In the genomic region with DNA sequence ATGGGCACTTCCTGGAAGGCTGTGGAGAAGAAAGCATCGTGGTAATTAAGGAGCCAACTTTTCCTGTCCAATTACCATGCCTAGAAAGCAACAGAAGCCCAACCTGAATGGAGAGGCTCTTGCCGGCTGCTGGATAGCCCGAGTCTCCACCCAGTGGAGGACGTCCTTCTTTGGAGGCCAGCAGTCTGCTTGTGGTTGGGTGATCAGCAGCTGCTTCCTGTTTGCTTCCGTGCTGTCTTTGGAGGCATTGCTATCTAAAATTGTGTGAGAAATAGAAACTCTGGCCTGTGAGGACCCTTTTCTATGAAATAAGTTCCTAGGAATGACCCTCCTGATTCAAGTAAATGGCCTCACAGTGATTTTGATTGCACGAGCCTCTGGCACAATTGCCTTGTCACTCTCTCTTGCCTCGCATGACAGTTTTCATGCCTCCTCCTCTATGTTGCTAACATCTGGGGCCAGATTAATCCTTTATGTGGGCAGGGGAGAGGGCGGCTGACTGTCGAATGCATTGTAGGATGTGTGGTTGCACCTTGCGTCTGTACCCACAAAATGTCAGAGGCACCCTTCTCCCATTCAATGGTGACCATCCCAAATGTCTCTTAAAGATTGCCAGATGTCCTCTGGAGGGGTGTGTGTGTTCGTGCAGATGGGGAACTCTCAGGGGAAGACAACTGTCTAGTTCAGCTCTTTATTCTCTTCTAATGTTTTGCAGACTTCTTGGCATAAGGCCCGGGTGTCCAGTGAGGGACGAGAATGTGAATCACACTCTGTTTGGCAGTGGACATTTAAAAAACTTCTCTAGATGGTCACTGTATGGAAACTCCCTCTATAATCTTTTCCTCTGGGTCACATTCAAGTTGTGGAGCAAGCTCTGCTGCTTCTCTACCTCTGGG, we compare ENCODE assay signal across 9 mouse cellular contexts.
A peak's percentile ranks its signal among the peaks of the same experiment; 100 is the strongest.
DNase-seq lines count a peak whose midpoint lies in the region; ATAC-seq and TF ChIP-seq lines count a peak whose summit lies in the region.
"Had no signal": no experiment of that assay in that cellular context is flagged by ENCODE, and none has a peak within 500 bp of the region (broad histone marks: within the 10 kb centered on the region; RNA-seq: fewer than 3 reads in every experiment).

No protein-coding gene starts in this region.

- no peak overlapping the region for H3K9ac ChIP-seq in midbrain, embryonic 14.5 days (replicated peaks; ENCODE audit: low read length)
- no peak overlapping the region for H3K9ac ChIP-seq in liver, postnatal 0 days (replicated peaks)
- H3K9ac ChIP-seq in stomach, embryonic 15.5 days, result no peak overlapping the region
- no peak overlapping the region for H3K9ac ChIP-seq in forebrain, embryonic 11.5 days (ENCODE audit: low read length)
- H3K9ac ChIP-seq: neural tube, embryonic 12.5 days had no signal

- TF ChIP-seq EP300 in liver, postnatal 0 days (IDR thresholded peaks at IDR 0.05; ENCODE audit: low read depth), result no peak

- no peak overlapping the region for H3K4me2 ChIP-seq in midbrain, embryonic 14.5 days (ENCODE audit: low read length)
- H3K4me2 ChIP-seq in liver, postnatal 0 days (ENCODE audit: low read depth, low read length), result peak overlapping the region; percentile 42
- no peak overlapping the region; the same call in 1 of the 2 replicates for H3K4me2 ChIP-seq in stomach, embryonic 15.5 days
- H3K4me2 ChIP-seq in forebrain, embryonic 11.5 days (ENCODE audit: low read depth, low read length, severe bottlenecking), result no peak overlapping the region
- H3K4me2 ChIP-seq: neural tube, embryonic 12.5 days had no signal

- intact Hi-C loops in heart, postnatal 10 days (cut with DNase I), result no loop called here

- no peak overlapping the region for H3K27ac ChIP-seq in midbrain, embryonic 14.5 days (replicated peaks; ENCODE audit: low read depth, low read length)
- no peak overlapping the region for H3K27ac ChIP-seq in midbrain, embryonic 10.5 days (replicated peaks)
- peak overlapping the region; percentile 44 for H3K27ac ChIP-seq in bone marrow, adult 2 months (ENCODE audit: control insufficient read depth, insufficient read depth, low read depth, low read length, poor library complexity)
- H3K27ac ChIP-seq in liver, postnatal 0 days (ENCODE audit: low read depth), result peak overlapping the region; percentile 76
- no peak overlapping the region for H3K27ac ChIP-seq in stomach, embryonic 15.5 days
- H3K27ac ChIP-seq in forebrain, embryonic 10.5 days, result no peak overlapping the region
- no peak overlapping the region for H3K27ac ChIP-seq in forebrain, embryonic 11.5 days (ENCODE audit: low read depth, low read length)
- H3K27ac ChIP-seq: neural tube, embryonic 12.5 days had no signal

- peak; percentile 10 for DNase-seq in midbrain, embryonic 14.5 days
- no peak for DNase-seq in midbrain, embryonic 10.5 days (ENCODE audit: low spot score)
- DNase-seq in heart, postnatal 10 days, result peak; percentile 83 to 84
- DNase-seq in liver, postnatal 0 days, result peak; percentile 64
- no peak for DNase-seq in forebrain, embryonic 10.5 days (ENCODE audit: extremely low spot score, low spot score)
- DNase-seq in forebrain, embryonic 11.5 days (ENCODE audit: low spot score), result no peak

- no peaks in the 10 kb centered on the region for H3K27me3 ChIP-seq in midbrain, embryonic 14.5 days (ENCODE audit: control insufficient read depth, insufficient read depth, low read length)
- H3K27me3 ChIP-seq in midbrain, embryonic 10.5 days (ENCODE audit: low read depth, poor library complexity, severe bottlenecking), result no peaks in the 10 kb centered on the region
- H3K27me3 ChIP-seq in liver, postnatal 0 days (ENCODE audit: insufficient read depth, low read length), result no peaks in the 10 kb centered on the region
- no peaks in the 10 kb centered on the region for H3K27me3 ChIP-seq in stomach, embryonic 15.5 days (replicated peaks)
- no peaks in the 10 kb centered on the region for H3K27me3 ChIP-seq in forebrain, embryonic 10.5 days (ENCODE audit: poor library complexity, severe bottlenecking)
- no peaks in the 10 kb centered on the region for H3K27me3 ChIP-seq in forebrain, embryonic 11.5 days (ENCODE audit: control insufficient read depth, insufficient read depth, low read length)
- H3K27me3 ChIP-seq: neural tube, embryonic 12.5 days had no signal

- H3K4me1 ChIP-seq in midbrain, embryonic 14.5 days (ENCODE audit: control insufficient read depth, insufficient read depth, low read length), result no peaks in the 10 kb centered on the region
- H3K4me1 ChIP-seq in midbrain, embryonic 10.5 days, result no peaks in the 10 kb centered on the region
- H3K4me1 ChIP-seq in bone marrow, adult 2 months (ENCODE audit: control insufficient read depth, insufficient read depth, low read length), result peaks cover 1% of the 10 kb centered on the region; the same call in 1 of the 2 replicates
- H3K4me1 ChIP-seq in liver, postnatal 0 days (ENCODE audit: insufficient read depth), result peaks cover 33% of the 10 kb centered on the region
- 0 out of 2 replicates have a peak, but pooled peaks cover 3% of the 10 kb centered on the region for H3K4me1 ChIP-seq in stomach, embryonic 15.5 days
- 0 out of 2 replicates have a peak, but pooled peaks cover 4% of the 10 kb centered on the region for H3K4me1 ChIP-seq in forebrain, embryonic 10.5 days
- no peaks in the 10 kb centered on the region for H3K4me1 ChIP-seq in forebrain, embryonic 11.5 days (replicated peaks; ENCODE audit: control insufficient read depth, insufficient read depth, low read length)
- H3K4me1 ChIP-seq: neural tube, embryonic 12.5 days had no signal

- 0 out of 2 replicates have a peak, but pooled peaks have one; percentile 5 for TF ChIP-seq CTCF in bone marrow, adult 2 months (IDR thresholded peaks at IDR 0.05; ENCODE audit: control insufficient read depth, insufficient read depth, low read length)
- TF ChIP-seq CTCF in liver, postnatal 0 days (IDR thresholded peaks at IDR 0.05; ENCODE audit: low read depth), result peak; percentile 32; the same call in 1 of the 2 replicates

- TF ChIP-seq POLR2A in bone marrow, adult 2 months (IDR thresholded peaks at IDR 0.05; ENCODE audit: borderline replicate concordance, control insufficient read depth, low read depth, low read length), result no peak

- WGBS in midbrain, embryonic 14.5 days, result 71% methylated on average over 13 of the region's 13 CpGs
- 75% methylated on average over 13 of the region's 13 CpGs for WGBS in midbrain, embryonic 10.5 days
- 13% methylated on average over 13 of the region's 13 CpGs for WGBS in bone marrow, adult 2 months
- 24% methylated on average over 13 of the region's 13 CpGs for WGBS in liver, postnatal 0 days (ENCODE audit: insufficient replicate concordance)
- WGBS in stomach, embryonic 15.5 days, result 40% methylated on average over 13 of the region's 13 CpGs
- 75% methylated on average over 13 of the region's 13 CpGs for WGBS in forebrain, embryonic 10.5 days
- 78% methylated on average over 13 of the region's 13 CpGs for WGBS in forebrain, embryonic 11.5 days

- ATAC-seq in midbrain, embryonic 14.5 days (ENCODE audit: low FRiP score, low TSS enrichment), result no peak
- ATAC-seq in liver, postnatal 0 days, result peak; percentile 59; the same call in 1 of the 2 replicates
- ATAC-seq in stomach, embryonic 15.5 days (ENCODE audit: insufficient read depth, low FRiP score, low read depth), result peak; percentile 43; the same call in 1 of the 2 replicates
- ATAC-seq in forebrain, embryonic 11.5 days (replicated peaks; ENCODE audit: low FRiP score), result no peak

- H3K9me3 ChIP-seq in midbrain, embryonic 14.5 days (ENCODE audit: control insufficient read depth, low read length), result no peaks in the 10 kb centered on the region
- H3K9me3 ChIP-seq in midbrain, embryonic 10.5 days (replicated peaks), result no peaks in the 10 kb centered on the region
- no peaks in the 10 kb centered on the region for H3K9me3 ChIP-seq in liver, postnatal 0 days (ENCODE audit: low read length)
- no peaks in the 10 kb centered on the region for H3K9me3 ChIP-seq in stomach, embryonic 15.5 days
- H3K9me3 ChIP-seq in forebrain, embryonic 10.5 days, result no peaks in the 10 kb centered on the region
- H3K9me3 ChIP-seq in forebrain, embryonic 11.5 days (ENCODE audit: control insufficient read depth, low read length), result no peaks in the 10 kb centered on the region
- H3K9me3 ChIP-seq: neural tube, embryonic 12.5 days had no signal

- no peak overlapping the region for H3K4me3 ChIP-seq in midbrain, embryonic 14.5 days (replicated peaks; ENCODE audit: low read depth, low read length)
- no peak overlapping the region for H3K4me3 ChIP-seq in midbrain, embryonic 10.5 days
- H3K4me3 ChIP-seq in bone marrow, adult 2 months (replicated peaks; ENCODE audit: control insufficient read depth, low read depth, low read length), result no peak overlapping the region
- H3K4me3 ChIP-seq in liver, postnatal 0 days (ENCODE audit: low read depth, low read length), result 0 out of 2 replicates have a peak overlapping the region, but pooled peaks have one; percentile 8
- no peak overlapping the region for H3K4me3 ChIP-seq in stomach, embryonic 15.5 days (replicated peaks)
- no peak overlapping the region for H3K4me3 ChIP-seq in forebrain, embryonic 10.5 days
- no peak overlapping the region for H3K4me3 ChIP-seq in forebrain, embryonic 11.5 days (ENCODE audit: low read depth, low read length)
- H3K4me3 ChIP-seq: neural tube, embryonic 12.5 days had no signal

- no peaks in the 10 kb centered on the region for H3K36me3 ChIP-seq in midbrain, embryonic 14.5 days (ENCODE audit: control insufficient read depth, insufficient read depth, low read length)
- no peaks in the 10 kb centered on the region for H3K36me3 ChIP-seq in midbrain, embryonic 10.5 days
- no peaks in the 10 kb centered on the region for H3K36me3 ChIP-seq in liver, postnatal 0 days (replicated peaks; ENCODE audit: insufficient read depth, low read length)
- no peaks in the 10 kb centered on the region for H3K36me3 ChIP-seq in stomach, embryonic 15.5 days
- H3K36me3 ChIP-seq in forebrain, embryonic 10.5 days (replicated peaks), result no peaks in the 10 kb centered on the region
- no peaks in the 10 kb centered on the region for H3K36me3 ChIP-seq in forebrain, embryonic 11.5 days (ENCODE audit: control insufficient read depth, insufficient read depth, low read length)
- H3K36me3 ChIP-seq: neural tube, embryonic 12.5 days had no signal

Comparison
In these comparisons a context has a peak if more than half of its experiments do, and no peak if none do; other contexts are left out.
1. DNase-seq: peak in midbrain, embryonic 14.5 days (single experiment), heart, postnatal 10 days (2 of 2) and liver, postnatal 0 days (single experiment); none in midbrain, embryonic 10.5 days (single experiment), forebrain, embryonic 10.5 days (single experiment) and forebrain, embryonic 11.5 days (single experiment).
2. ATAC-seq: peak in liver, postnatal 0 days (single experiment) and stomach, embryonic 15.5 days (single experiment); none in midbrain, embryonic 14.5 days (single experiment) and forebrain, embryonic 11.5 days (single experiment).
3. H3K27ac ChIP-seq: peak in bone marrow, adult 2 months (single experiment) and liver, postnatal 0 days (single experiment); none in midbrain, embryonic 14.5 days (single experiment), midbrain, embryonic 10.5 days (single experiment), stomach, embryonic 15.5 days (single experiment), forebrain, embryonic 10.5 days (single experiment) and forebrain, embryonic 11.5 days (single experiment).